Mouse (Mus musculus): ENCODE results near the gene Tbc1d7. TPM values are rescaled to one million over a fixed set of nuclear protein-coding genes. Genes with fewer than 3 reads are reported as not detected.

Tbc1d7 gene
- polyA plus RNA-seq, 2 experiments from 2014 or later, result 9.8 to 16.0 TPM

GRCm38 (mm10) chr13:43133400-43133799 lies 37.9 kb downstream of the Tbc1d7 start:
- ATAC-seq, result no peak

- no peak for ATAC-seq
Measured at GRCm38 (mm10) chr13:43132859-43133258, 38.4 kb downstream of the Tbc1d7 start.

GRCm38 (mm10) chr13:43131741-43132191 lies 39.5 kb downstream of the Tbc1d7 start:
- no peak for ATAC-seq

- no peak for ATAC-seq
Measured at GRCm38 (mm10) chr13:43130161-43130560, 41.1 kb downstream of the Tbc1d7 start.

GRCm38 (mm10) chr13:43124683-43125074 lies 46.6 kb downstream of the Tbc1d7 start:
- ATAC-seq, result no peak

GRCm38 (mm10) chr13:43123895-43124682 lies 47.2 kb downstream of the Tbc1d7 start:
- no peak for ATAC-seq

GRCm38 (mm10) chr13:43122306-43123070 lies 48.8 kb downstream of the Tbc1d7 start:
- ATAC-seq, result no peak

- no peak for ATAC-seq
Measured at GRCm38 (mm10) chr13:43113141-43113540, 58.2 kb downstream of the Tbc1d7 start.

- ATAC-seq, result no peak
Measured at GRCm38 (mm10) chr13:43112707-43113106, 58.6 kb downstream of the Tbc1d7 start.

- no peak for ATAC-seq
Measured at GRCm38 (mm10) chr13:43112280-43112679, 59.0 kb downstream of the Tbc1d7 start.

GRCm38 (mm10) chr13:43104496-43104895 lies 66.8 kb downstream of the Tbc1d7 start:
- no peak for ATAC-seq

GRCm38 (mm10) chr13:43102943-43103342 lies 68.4 kb downstream of the Tbc1d7 start:
- no peak for ATAC-seq

Other genes starting within 250 kb of the Tbc1d7 start
- 1 to 10 TPM; 1.8 to 4.2 TPM for gene Gfod1, start 132.7 kb upstream of the Tbc1d7 start, polyA plus RNA-seq (2017; shearing (Covaris generic))
- gene Sirt5, start 194.0 kb upstream of the Tbc1d7 start, polyA plus RNA-seq (2017; shearing (Covaris generic)), result 10 to 100 TPM; 26.9 to 48.4 TPM
- 100 to 1,000 TPM; 126 to 136 TPM for gene Nol7, start 226.9 kb upstream of the Tbc1d7 start, polyA plus RNA-seq (2017; shearing (Covaris generic))

All from CD4-positive, CD25-positive, alpha-beta regulatory T cell, adult 4 months (primary cell).